Mouse (Mus musculus) CH12.LX (cell line): ENCODE results near the gene Slc11a1. TPM values are rescaled to one million over a fixed set of nuclear protein-coding genes. Genes with fewer than 3 reads are reported as not detected.

Experiments
- DNase-seq: peaks from one replicate; pipeline ENCODE4 v3.0.0-alpha.2; 2013; ENCODE audit errors: extremely low read depth
- H3K27ac ChIP-seq: 2 replicates; pipeline ENCODE4 v1.5.1; 2012; ENCODE audit warnings: low read depth, mild to moderate bottlenecking, control low read depth, moderate library complexity; ENCODE audit not compliant: insufficient read depth
- H3K27me3 ChIP-seq: replicated peaks from 2 replicates; pipeline ENCODE3; 2012; ENCODE audit warnings: inconsistent platforms
- H3K36me3 ChIP-seq, 2 experiments: replicated peaks in 1 of 2; 2 replicates each; pipeline versions ENCODE3 to v1.6.1; 2012; ENCODE audit warnings: inconsistent platforms in 1 of 2, low read length in 1 of 2, mild to moderate bottlenecking in 1 of 2, mixed read lengths in 1 of 2, moderate library complexity in 1 of 2; ENCODE audit not compliant: control insufficient read depth in 1 of 2, insufficient read depth in 1 of 2
- H3K4me1 ChIP-seq, 2 experiments: 2 replicates each; pipeline ENCODE4 v1.6.1; 2012; ENCODE audit warnings: inconsistent platforms in 1 of 2, moderate library complexity in 1 of 2; ENCODE audit not compliant: insufficient read depth in 2 of 2, control insufficient read depth in 1 of 2
- H3K4me2 ChIP-seq: 2 replicates; pipeline ENCODE4 v1.6.1; 2012; ENCODE audit warnings: low read depth, mild to moderate bottlenecking, control low read depth; ENCODE audit not compliant: poor library complexity, insufficient read depth, severe bottlenecking
- H3K4me3 ChIP-seq, 3 experiments: fragments of 150-350 bp in 1 of 3; sonication (generic) in 1 of 3; replicated peaks in 1 of 3; 2 replicates each; pipeline versions ENCODE3 to v1.5.1; 2011 to 2012; ENCODE audit warnings: low read depth in 2 of 3, low read length in 2 of 3, mild to moderate bottlenecking in 2 of 3, moderate library complexity in 2 of 3, control low read depth in 1 of 3, improper control_type of control experiment in 1 of 3, inconsistent platforms in 1 of 3, mixed read lengths in 1 of 3; ENCODE audit not compliant: poor library complexity in 1 of 3
- H3K79me2 ChIP-seq: replicated peaks from 2 replicates; pipeline ENCODE4 v1.6.1; 2012; ENCODE audit warnings: mild to moderate bottlenecking, moderate library complexity; ENCODE audit not compliant: control insufficient read depth, poor library complexity, insufficient read depth, severe bottlenecking; ENCODE audit errors: extremely low read depth
- H3K9ac ChIP-seq: 2 replicates; pipeline ENCODE4 v1.6.1; 2012; ENCODE audit warnings: low read depth, mild to moderate bottlenecking, control low read depth, moderate library complexity; ENCODE audit not compliant: insufficient read depth
- H3K9me3 ChIP-seq: replicated peaks from 2 replicates; pipeline ENCODE3; 2012; ENCODE audit warnings: low read length, inconsistent platforms, mixed read lengths
- BHLHE40 ChIP-seq: IDR thresholded peaks from 2 replicates; pipeline ENCODE4 v1.6.1; 2011; ENCODE audit warnings: mild to moderate bottlenecking, low read depth, low read length, improper control_type of control experiment
- CHD1 ChIP-seq: IDR thresholded peaks from 2 replicates; pipeline ENCODE4 v1.6.1; 2012; ENCODE audit warnings: low read depth, low read length, improper control_type of control experiment, inconsistent platforms
- CHD2 ChIP-seq: IDR thresholded peaks from 2 replicates; pipeline ENCODE4 v1.6.1; 2011; ENCODE audit warnings: low read length, improper control_type of control experiment
- CTCF ChIP-seq, 2 experiments: IDR thresholded peaks in 1 of 2; conservative IDR thresholded peaks in 1 of 2; 2 replicates each; pipeline ENCODE4 v1.5.1; 2011 to 2012; ENCODE audit warnings: low read depth in 2 of 2, low read length in 2 of 2, improper control_type of control experiment in 1 of 2, inconsistent platforms in 1 of 2, mild to moderate bottlenecking in 1 of 2, moderate library complexity in 1 of 2
- E2F4 ChIP-seq: IDR thresholded peaks from 2 replicates; pipeline ENCODE4 v1.6.1; 2011; ENCODE audit warnings: low read depth, low read length, improper control_type of control experiment; ENCODE audit not compliant: insufficient replicate concordance
- ELF1 ChIP-seq: IDR thresholded peaks from 2 replicates; pipeline ENCODE4 v1.6.1; 2014; ENCODE audit warnings: low read depth, mild to moderate bottlenecking, inconsistent platforms, low read length, improper control_type of control experiment
- EP300 ChIP-seq: IDR thresholded peaks from 2 replicates; pipeline ENCODE4 v1.6.1; 2011; ENCODE audit warnings: low read length, improper control_type of control experiment
- ETS1 ChIP-seq: conservative IDR thresholded peaks from 2 replicates; pipeline ENCODE4 v1.6.1; 2012; ENCODE audit warnings: low read depth, mild to moderate bottlenecking, inconsistent platforms, low read length, improper control_type of control experiment, moderate library complexity
- GABPA ChIP-seq: IDR thresholded peaks from 2 replicates; pipeline ENCODE4 v1.6.1; 2012; ENCODE audit warnings: low read depth, low read length, improper control_type of control experiment, inconsistent platforms; ENCODE audit not compliant: insufficient replicate concordance
- HCFC1 ChIP-seq: IDR thresholded peaks from 2 replicates; pipeline ENCODE4 v1.6.1; 2012; ENCODE audit warnings: low read depth, mild to moderate bottlenecking, inconsistent platforms, low read length, improper control_type of control experiment
- IRF4 ChIP-seq: IDR thresholded peaks from 2 replicates; pipeline ENCODE4 v1.6.1; 2014; ENCODE audit warnings: low read depth, mild to moderate bottlenecking, inconsistent platforms, low read length, improper control_type of control experiment
- JUN ChIP-seq: IDR thresholded peaks from 2 replicates; pipeline ENCODE4 v1.6.1; 2011; ENCODE audit warnings: low read depth, mild to moderate bottlenecking, low read length, improper control_type of control experiment, moderate library complexity; ENCODE audit not compliant: insufficient read depth
- JUND ChIP-seq: conservative IDR thresholded peaks from 2 replicates; pipeline ENCODE4 v1.6.1; 2011; ENCODE audit warnings: low read depth, low read length, improper control_type of control experiment
- MAX ChIP-seq: IDR thresholded peaks from 2 replicates; pipeline ENCODE4 v1.6.1; 2011; ENCODE audit warnings: low read length, improper control_type of control experiment
- MAZ ChIP-seq: IDR thresholded peaks from 2 replicates; pipeline ENCODE4 v1.6.1; 2012; ENCODE audit warnings: low read depth, mild to moderate bottlenecking, inconsistent platforms, low read length, improper control_type of control experiment, moderate library complexity
- MEF2A ChIP-seq: IDR thresholded peaks from 2 replicates; pipeline ENCODE4 v1.6.1; 2014; ENCODE audit warnings: low read depth, mild to moderate bottlenecking, inconsistent platforms, low read length, improper control_type of control experiment, borderline replicate concordance
- MXI1 ChIP-seq: IDR thresholded peaks from 2 replicates; pipeline ENCODE4 v1.6.1; 2011; ENCODE audit warnings: mild to moderate bottlenecking, low read depth, low read length, improper control_type of control experiment
- NELFE ChIP-seq: IDR thresholded peaks from 2 replicates; pipeline ENCODE4 v1.6.1; 2011; ENCODE audit warnings: low read depth, low read length, improper control_type of control experiment
- PAX5 ChIP-seq: IDR thresholded peaks from 2 replicates; pipeline ENCODE4 v1.6.1; 2012; ENCODE audit warnings: low read length, inconsistent platforms, mixed read lengths
- POLR2A ChIP-seq: IDR thresholded peaks from 2 replicates; pipeline ENCODE4 v1.6.1; 2011; ENCODE audit warnings: low read depth, mild to moderate bottlenecking, improper control_type of control experiment, low read length
- RAD21 ChIP-seq: IDR thresholded peaks from 2 replicates; pipeline ENCODE4 v1.6.1; 2011; ENCODE audit warnings: low read depth, mild to moderate bottlenecking, low read length, improper control_type of control experiment, moderate library complexity
- RCOR1 ChIP-seq: conservative IDR thresholded peaks from 2 replicates; pipeline ENCODE4 v1.6.1; 2012; ENCODE audit warnings: low read depth, mild to moderate bottlenecking, inconsistent platforms, low read length, improper control_type of control experiment
- SIN3A ChIP-seq: IDR thresholded peaks from 2 replicates; pipeline ENCODE4 v1.6.1; 2012; ENCODE audit warnings: low read length, improper control_type of control experiment, inconsistent platforms
- SMC3 ChIP-seq: IDR thresholded peaks from 2 replicates; pipeline ENCODE4 v1.6.1; 2011; ENCODE audit warnings: low read depth, low read length, improper control_type of control experiment
- TBP ChIP-seq: conservative IDR thresholded peaks from 2 replicates; pipeline ENCODE4 v1.6.1; 2011; ENCODE audit warnings: low read depth, low read length, improper control_type of control experiment
- TCF12 ChIP-seq: IDR thresholded peaks from 2 replicates; pipeline ENCODE4 v1.6.1; 2014; ENCODE audit warnings: low read depth, mild to moderate bottlenecking, inconsistent platforms, low read length, improper control_type of control experiment
- USF1 ChIP-seq: IDR thresholded peaks from 2 replicates; pipeline ENCODE4 v1.6.1; 2014; ENCODE audit warnings: low read depth, mild to moderate bottlenecking, inconsistent platforms, low read length, improper control_type of control experiment
- ZKSCAN1 ChIP-seq: IDR thresholded peaks from 2 replicates; pipeline ENCODE4 v1.6.1; 2012; ENCODE audit warnings: low read depth, inconsistent platforms, low read length, improper control_type of control experiment, borderline replicate concordance
- ZNF384 ChIP-seq: IDR thresholded peaks from 2 replicates; pipeline ENCODE4 v1.6.1; 2012; ENCODE audit warnings: low read depth, low read length, improper control_type of control experiment, inconsistent platforms
- dilution Hi-C: fragments of 300-500 bp; cut with MboI; formaldehyde crosslinking; loops from 2 replicates; pipeline ENCODE4 v1.14.3; 2020; ENCODE audit warnings: low sequenced_read_pairs; ENCODE audit not compliant: extremely low pct_unique_long_range_greater_than_20kb, extremely low pct_ligation_motif_present
- in situ Hi-C: fragments of 300-500 bp; cut with MboI; formaldehyde crosslinking; loops from 3 replicates; pipeline ENCODE4 v1.14.3; 2019; ENCODE audit warnings: low sequenced_read_pairs, low pct_ligation_motif_present, low pct_unique_long_range_greater_than_20kb, mixed read lengths
- polyA plus RNA-seq: library from polyadenylated mRNA; unstranded; fragments of >175 nt; gene quantifications from 2 replicates; pipeline ENCODE4 v1.2.1, GENCODE M21; 2012; ENCODE audit warnings: low read depth; ENCODE audit not compliant: insufficient read length
- total RNA-seq, 2 experiments: library from RNA; depleted of rRNA; stranded (reverse); fragments of 300-350 nt in 1 of 2; fragments of >200 nt in 1 of 2; gene quantifications; 2 replicates each; pipeline ENCODE4 v1.2.3; 2012 to 2014

Slc11a1 gene
- total and polyA plus RNA-seq, 3 experiments = 17.0 to 96.4 (median 35.7) TPM

GRCm38 (mm10) chr1:74381588-74382021 is 6.6 kb downstream of the Slc11a1 start:
- dilution Hi-C loops = no loop called here
- DNase-seq = peak; percentile 86
- Histone ChIP-seq H3K27ac (peak overlapping the region; percentile 98), H3K4me2 (peak overlapping the region; percentile 59), H3K27me3 (no peaks in the 10 kb centered on the region)
- TF ChIP-seq POLR2A (peak; percentile 59), MAX (no peak), IRF4 (peak; percentile 12; the same call in 1 of the 2 replicates), ETS1 (peak; percentile 77), BHLHE40 (peak; percentile 77), TBP (peak; percentile 38; the same call in 1 of the 2 replicates), SMC3 (no peak), JUN (peak; percentile 61), ELF1 (peak; percentile 84), JUND (peak; percentile 62), MXI1 (0 out of 2 replicates have a peak, but pooled peaks have one; percentile 57), SIN3A (peak; percentile 85), RCOR1 (peak; percentile 31; the same call in 1 of the 2 replicates), ZNF384 (no peak), USF1 (peak; percentile 55), E2F4 (no peak), MEF2A (peak; percentile 72), TCF12 (peak; percentile 57; the same call in 1 of the 2 replicates), NELFE (0 out of 2 replicates have a peak, but pooled peaks have one; percentile 47), MAZ (peak; percentile 69; the same call in 1 of the 2 replicates), EP300 (peak; percentile 79)
- TF ChIP-seq, all 38 proteins: peak for 17
- H3K36me3 ChIP-seq = peaks cover 0 to 23% of the 10 kb centered on the region in 2 experiments
- in situ Hi-C loops = no loop called here
- peak overlapping the region; percentile 43; the same call in 1 of the 2 replicates for H3K9ac ChIP-seq
- H3K4me3 ChIP-seq = peak overlapping the region; percentile 20 to 46 (median 23)
- H3K9me3 ChIP-seq = no peaks in the 10 kb centered on the region
- H3K79me2 ChIP-seq = no peaks in the 10 kb centered on the region
- H3K4me1 ChIP-seq = peaks cover 50 to 82% of the 10 kb centered on the region in 2 experiments

- Histone ChIP-seq H3K4me2 (no peak overlapping the region), H3K9ac (no peak overlapping the region), H3K4me3 (peak overlapping the region in 1 of 3 experiments; percentile 25), H3K4me1 (peaks cover 43 to 81% of the 10 kb centered on the region in 2 experiments), H3K27ac (no peak overlapping the region), H3K36me3 (peaks cover 0 to 23% of the 10 kb centered on the region in 2 experiments), H3K27me3 (no peaks in the 10 kb centered on the region), H3K79me2 (no peaks in the 10 kb centered on the region), H3K9me3 (no peaks in the 10 kb centered on the region)
- dilution Hi-C loops (no loop called here), in situ Hi-C loops (no loop called here)
- no peak for DNase-seq
- TF ChIP-seq RCOR1 = no peak
- no peak for TF ChIP-seq PAX5
- TF ChIP-seq CHD2 = no peak
- TF ChIP-seq MAZ = no peak
- TF ChIP-seq BHLHE40 = no peak
- TF ChIP-seq CTCF (conservative IDR thresholded peaks at IDR 0.05 in 1 of 2, IDR thresholded peaks at IDR 0.05 in 1 of 2; ENCODE audit: low read depth in 2 of 2, low read length in 2 of 2) = no peak
- no peak for TF ChIP-seq MXI1
- no peak for TF ChIP-seq TCF12
- TF ChIP-seq SIN3A = no peak
- TF ChIP-seq CHD1 = no peak
- no peak for TF ChIP-seq EP300
- TF ChIP-seq HCFC1 = no peak
- TF ChIP-seq NELFE = no peak
- TF ChIP-seq GABPA = no peak
- no peak for TF ChIP-seq RAD21
- TF ChIP-seq ZKSCAN1 = no peak
- TF ChIP-seq IRF4 = no peak
Measured at GRCm38 (mm10) chr1:74383385-74383784, 8.4 kb downstream of the Slc11a1 start.
